Comparison of ENCODE assay signal across 8 mouse cellular contexts in genomic region chr5:125140151-125140699, GRCm38 (mm10). TPM values are rescaled to one million over a fixed set of nuclear protein-coding genes. Genes with fewer than 3 reads are reported as not detected.
DNase-seq lines count a peak whose midpoint lies in the region; ATAC-seq and TF ChIP-seq lines count a peak whose summit lies in the region.

No protein-coding gene starts in this region.

- no peak for ATAC-seq in G1E (ENCODE audit: extremely low read depth, insufficient number of reproducible peaks, low FRiP score, poor library complexity, severe bottlenecking)
- peak; percentile 17; the same call in 1 of the 2 replicates for ATAC-seq in hindbrain, embryonic 12.5 days (ENCODE audit: low FRiP score)
- no peak; the same call in 1 of the 2 replicates for ATAC-seq in megakaryocyte-erythroid progenitor cell, adult 5-6 weeks (replicated peaks; ENCODE audit: low FRiP score, low TSS enrichment, poor library complexity, severe bottlenecking)

- H3K4me1 ChIP-seq in G1E (ENCODE audit: insufficient read depth, low read depth, low read length) = no peaks in the 10 kb centered on the region
- peaks cover 82% of the 10 kb centered on the region for H3K4me1 ChIP-seq in hindbrain, embryonic 12.5 days

- WGBS in hindbrain, embryonic 12.5 days = 56% methylated on average over 19 of the region's 19 CpGs

- peaks cover 87% of the 10 kb centered on the region for H3K9me3 ChIP-seq in G1E (replicated peaks)
- no peaks in the 10 kb centered on the region for H3K9me3 ChIP-seq in hindbrain, embryonic 12.5 days (replicated peaks)

- H3K36me3 ChIP-seq in G1E (replicated peaks) = no peaks in the 10 kb centered on the region
- H3K36me3 ChIP-seq in hindbrain, embryonic 12.5 days = no peaks in the 10 kb centered on the region

- H3K27me3 ChIP-seq in G1E (ENCODE audit: insufficient read depth, low read length) = no peaks in the 10 kb centered on the region
- no peaks in the 10 kb centered on the region for H3K27me3 ChIP-seq in hindbrain, embryonic 12.5 days

- H3K9ac ChIP-seq in hindbrain, embryonic 12.5 days = peak overlapping the region; percentile 63

- peak overlapping the region; percentile 98 for H3K27ac ChIP-seq in hindbrain, embryonic 12.5 days

- no peak for DNase-seq in G1E (ENCODE audit: low spot score)
- peak; percentile 92 to 93 for DNase-seq in cerebellum, adult 18-20 months
- peak; percentile 62 to 68 for DNase-seq in frontal cortex, postnatal 14 days (ENCODE audit: low spot score in 2 of 2)
- DNase-seq in layer of hippocampus, postnatal 14 days (ENCODE audit: low spot score in 2 of 2) = peak; percentile 81 to 91
- DNase-seq in lung, postnatal 14 days = peak; percentile 90
- peak; percentile 84 for DNase-seq in skeletal muscle tissue, adult 2 months (ENCODE audit: low read depth, low spot score)

- H3K4me2 ChIP-seq in hindbrain, embryonic 12.5 days (replicated peaks) = peak overlapping the region; percentile 53

- no peak for TF ChIP-seq CTCF in G1E (IDR thresholded peaks at IDR 0.05; ENCODE audit: low read depth, low read length)

- H3K4me3 ChIP-seq in G1E (ENCODE audit: low read depth, low read length) = peak overlapping the region; percentile 0; the same call in 1 of the 2 replicates
- H3K4me3 ChIP-seq in hindbrain, embryonic 12.5 days = peak overlapping the region; percentile 19

RNA-seq across cellular contexts. Expression of gene Ncor2, which starts 38.8 kb away (rescaled TPM):
- total RNA-seq in G1E (2014; fragmentation: Nextera tagmentation) (not detected in 2 replicates), G1E (2017) (not detected in 2 replicates)
- 0.09 and 0.10 TPM in 2 replicates for polyA plus RNA-seq in G1E (2012)
- polyA plus RNA-seq in hindbrain, embryonic 12.5 days (2016; fragmentation: Nextera tagmentation; extraction: Ambion mirVana) = 30.2 and 31.0 TPM in 2 replicates
- total RNA-seq in layer of hippocampus, postnatal 14 days (2021) = 100 to 1,000 TPM; 238 to 254 TPM
- total RNA-seq in megakaryocyte-erythroid progenitor cell, adult 5-6 weeks (2014; fragmentation: Nextera tagmentation) = 48.7 and 54.4 TPM in 2 replicates
- 4.8 and 6.7 TPM in 2 replicates for total RNA-seq in megakaryocyte-erythroid progenitor cell, adult 5-6 weeks (2017)

Comparison
In these comparisons a context has a peak if more than half of its experiments do, and no peak if none do; other contexts are left out.
1. RNA of gene Ncor2, which starts 38.8 kb away (total RNA-seq): 238 to 254 TPM in layer of hippocampus, postnatal 14 days and 4.8 to 54.4 TPM in megakaryocyte-erythroid progenitor cell, adult 5-6 weeks; not detected in G1E; every median in the first group is over 4 times any median in the second.